Mouse (Mus musculus) cerebellum, adult 2 months (tissue): Measurements from ENCODE around the gene Tra2b.

Experiments used
- CTCF ChIP-seq: fragments of 200-500 bp; IDR thresholded peaks from 2 replicates; pipeline ENCODE4 v1.5.1; 2011; ENCODE audit warnings: low read depth, mild to moderate bottlenecking, control low read depth, low read length, moderate library complexity, borderline replicate concordance; ENCODE audit not compliant: insufficient read depth
- POLR2A ChIP-seq: fragments of 200-500 bp; IDR thresholded peaks from 2 replicates; pipeline ENCODE4 v1.6.1; 2011; ENCODE audit warnings: low read length, control low read depth, borderline replicate concordance; ENCODE audit not compliant: insufficient read depth

DNA sequence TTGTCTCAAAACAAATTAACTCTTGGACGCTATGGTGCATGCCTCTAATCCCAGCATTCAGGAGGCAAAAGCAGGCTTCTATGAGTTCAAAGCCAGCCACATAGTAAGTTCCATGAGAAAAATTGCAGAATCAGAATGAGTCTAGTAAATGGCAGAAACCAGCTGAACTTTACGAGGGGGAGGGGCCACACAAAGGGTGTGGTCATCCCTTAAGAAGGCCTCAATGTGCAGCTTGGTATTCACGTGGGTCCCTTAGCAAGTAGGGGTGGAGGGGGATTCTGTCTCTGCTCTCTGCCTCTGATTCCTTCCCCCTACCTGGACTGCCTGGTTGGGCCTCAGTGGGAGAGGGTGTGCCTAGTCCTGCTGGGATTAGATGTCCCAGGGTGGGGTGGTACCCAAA lies 4.7 kb upstream of the Tra2b start:
- TF ChIP-seq POLR2A (no peak), CTCF (no peak)
